8 mouse cellular contexts compared by ENCODE assay signal in genomic region chr6:72380131-72380770, GRCm38 (mm10). TPM values are rescaled to one million over a fixed set of nuclear protein-coding genes. Genes with fewer than 3 reads are reported as not detected.
DNase-seq lines count a peak whose midpoint lies in the region; ATAC-seq and TF ChIP-seq lines count a peak whose summit lies in the region.

Gene Vamp5, minus strand, starts transcription at chr6:72380468.

- peak within 1 kb of the TSS; percentile 89 for H3K9ac ChIP-seq in heart, adult 2 months (ENCODE audit: low read depth, low read length)
- H3K9ac ChIP-seq in neural tube, embryonic 14.5 days (replicated peaks; ENCODE audit: low read depth, low read length) = peak within 1 kb of the TSS; percentile 39; the same call in 1 of the 2 replicates

- H3K27me3 ChIP-seq in embryonic facial prominence, embryonic 10.5 days (replicated peaks; ENCODE audit: low read depth, poor library complexity, severe bottlenecking) = peaks cover 27% of the 10 kb centered on the region
- no peaks in the 10 kb centered on the region for H3K27me3 ChIP-seq in heart, adult 2 months (ENCODE audit: control insufficient read depth, insufficient read depth, low read length)
- peaks cover 10% of the 10 kb centered on the region for H3K27me3 ChIP-seq in neural tube, embryonic 14.5 days (ENCODE audit: control insufficient read depth, insufficient read depth, low read length)

- no peaks in the 10 kb centered on the region for H3K9me3 ChIP-seq in embryonic facial prominence, embryonic 10.5 days
- no peaks in the 10 kb centered on the region for H3K9me3 ChIP-seq in neural tube, embryonic 14.5 days (ENCODE audit: control insufficient read depth, low read length)

- TF ChIP-seq EP300 in heart, adult 2 months (IDR thresholded peaks at IDR 0.05; ENCODE audit: insufficient read depth, low read depth, low read length) = 0 out of 2 replicates have a peak, but pooled peaks have one; percentile 3

- WGBS in embryonic facial prominence, embryonic 10.5 days = 2% methylated on average over 49 of the region's 49 CpGs
- WGBS in heart, adult 2 months = under 1% methylated on average over 49 of the region's 49 CpGs
- under 1% methylated on average over 49 of the region's 49 CpGs for WGBS in lung, adult 2 months
- WGBS in neural tube, embryonic 14.5 days = 2% methylated on average over 48 of the region's 49 CpGs

- intact Hi-C loops in heart, adult 2 months (cut with DNase I) = no loop called here

- no peaks in the 10 kb centered on the region for H3K79me2 ChIP-seq in heart, adult 2 months (replicated peaks; ENCODE audit: control insufficient read depth, insufficient read depth, low read length)

- DNase-seq in 416B (ENCODE audit: low read depth) = peak; percentile 78
- peak; percentile 39 for DNase-seq in R1 (ENCODE audit: low read depth, low spot score)
- DNase-seq in embryonic facial prominence, embryonic 10.5 days (ENCODE audit: low spot score) = peak; percentile 66
- DNase-seq in heart, adult 2 months = peak; percentile 91 to 93
- peak; percentile 90 for DNase-seq in kidney, adult 18-20 months
- peak; percentile 91 for DNase-seq in lung, adult 2 months
- peak; percentile 83 to 89 for DNase-seq in thymus, postnatal 10 days (ENCODE audit: low spot score in 2 of 2)

- peak; percentile 78 for TF ChIP-seq CTCF in heart, adult 2 months (IDR thresholded peaks at IDR 0.05)
- peak; percentile 39; the same call in 1 of the 2 replicates for TF ChIP-seq CTCF in lung, adult 2 months (IDR thresholded peaks at IDR 0.05; ENCODE audit: insufficient read depth, low read length)

- TF ChIP-seq POLR2A in heart, adult 2 months (IDR thresholded peaks at IDR 0.05; ENCODE audit: insufficient read depth, low read depth, low read length) = peak; percentile 50; the same call in 1 of the 2 replicates
- TF ChIP-seq POLR2A in lung, adult 2 months (IDR thresholded peaks at IDR 0.05; ENCODE audit: borderline replicate concordance, extremely low read depth, low read depth, low read length) = peak; percentile 55; the same call in 1 of the 2 replicates

- ATAC-seq in neural tube, embryonic 14.5 days (ENCODE audit: low read depth) = peak; percentile 61; the same call in 1 of the 2 replicates

- peaks cover 7% of the 10 kb centered on the region for H3K36me3 ChIP-seq in embryonic facial prominence, embryonic 10.5 days (replicated peaks)
- H3K36me3 ChIP-seq in heart, adult 2 months (ENCODE audit: control insufficient read depth, insufficient read depth, low read length) = no peaks in the 10 kb centered on the region
- no peaks in the 10 kb centered on the region for H3K36me3 ChIP-seq in neural tube, embryonic 14.5 days (ENCODE audit: control insufficient read depth, insufficient read depth, low read length)

- peak within 1 kb of the TSS; percentile 45 for H3K4me2 ChIP-seq in neural tube, embryonic 14.5 days (ENCODE audit: low read depth, low read length)

- H3K27ac ChIP-seq in embryonic facial prominence, embryonic 10.5 days (replicated peaks) = peak within 1 kb of the TSS; percentile 78
- H3K27ac ChIP-seq in heart, adult 2 months = peak within 1 kb of the TSS; percentile 93
- no peak within 1 kb of the TSS for H3K27ac ChIP-seq in neural tube, embryonic 14.5 days (ENCODE audit: low read depth, low read length)

- H3K4me1 ChIP-seq in embryonic facial prominence, embryonic 10.5 days = peaks cover 9% of the 10 kb centered on the region
- H3K4me1 ChIP-seq in heart, adult 2 months (ENCODE audit: control insufficient read depth, insufficient read depth, low read length) = peaks cover 7% of the 10 kb centered on the region
- peaks cover 5% of the 10 kb centered on the region; the same call in 1 of the 2 replicates for H3K4me1 ChIP-seq in lung, adult 2 months (ENCODE audit: control insufficient read depth, insufficient read depth, low read length)
- peaks cover 3% of the 10 kb centered on the region; the same call in 1 of the 2 replicates for H3K4me1 ChIP-seq in neural tube, embryonic 14.5 days (ENCODE audit: control insufficient read depth, insufficient read depth, low read length)

- H3K4me3 ChIP-seq in embryonic facial prominence, embryonic 10.5 days = peak within 1 kb of the TSS; percentile 59
- peak within 1 kb of the TSS; percentile 81 for H3K4me3 ChIP-seq in heart, adult 2 months
- peak within 1 kb of the TSS; percentile 83 for H3K4me3 ChIP-seq in lung, adult 2 months (replicated peaks; ENCODE audit: extremely low read depth, low read depth, low read length)
- peak within 1 kb of the TSS; percentile 33 for H3K4me3 ChIP-seq in neural tube, embryonic 14.5 days (ENCODE audit: low read depth, low read length)

RNA-seq across cellular contexts. Expression of gene Vamp5, which starts in this region (rescaled TPM):
- 13.6 and 15.9 TPM in 2 replicates for polyA plus RNA-seq in embryonic facial prominence, embryonic 10.5 days (2016; fragmentation: Nextera tagmentation; extraction: Ambion mirVana)
- 10 to 100 TPM; 49.3 to 58.3 TPM for total RNA-seq in heart, adult 2 months (2021)
- 99.6 and 116 TPM in 2 replicates for polyA plus RNA-seq in heart, adult 2 months (2012; rRNA removed)
- 74.6 and 91.7 TPM in 2 replicates for polyA plus RNA-seq in lung, adult 2 months (2012; rRNA removed)
- polyA plus RNA-seq in neural tube, embryonic 14.5 days (2014; fragmentation: Nextera tagmentation; extraction: Ambion mirVana) = 3.1 and 28.2 TPM in 2 replicates

Comparison
In these comparisons a context has a peak if more than half of its experiments do, and no peak if none do; other contexts are left out.
1. DNase-seq: peak in every context shown above with its lines; median percentile 92 in heart, adult 2 months; 91 in lung, adult 2 months; 90 in kidney, adult 18-20 months; 86 in thymus, postnatal 10 days; 78 in 416B; 66 in embryonic facial prominence, embryonic 10.5 days; 39 in R1.
2. H3K4me3 ChIP-seq: peak in every context shown above with its lines; median percentile 83 in lung, adult 2 months; 81 in heart, adult 2 months; 59 in embryonic facial prominence, embryonic 10.5 days; 33 in neural tube, embryonic 14.5 days.